Mouse (Mus musculus): ENCODE results near the gene Kpna2.
A peak's percentile ranks its signal among the peaks of the same experiment; 100 is the strongest.

Gene Kpna2

DNA sequence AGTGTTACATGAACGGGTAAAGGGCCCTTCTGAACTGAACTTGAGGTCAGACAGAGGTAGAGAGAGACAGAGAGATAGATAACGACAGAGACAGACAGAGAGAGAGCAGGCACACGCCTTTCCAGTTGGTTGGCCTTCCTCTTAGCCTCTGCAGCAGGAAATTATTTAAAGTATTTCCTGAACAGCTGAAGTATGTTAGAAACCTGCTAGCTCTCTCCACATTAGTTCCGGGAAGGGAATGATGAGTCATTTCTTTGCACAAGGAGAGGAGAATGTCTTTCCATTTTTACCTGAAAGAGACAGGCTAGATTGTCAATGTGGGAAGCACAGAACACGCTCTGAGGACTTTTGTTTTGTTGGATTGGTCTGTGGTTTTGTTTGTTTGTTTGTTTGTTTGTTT lies 17.0 kb downstream of the Kpna2 start:
- no peak for DNase-seq (ENCODE audit: low spot score)

GRCm38 (mm10) chr11:106981787-106982186 lies 17.6 kb downstream of the Kpna2 start:
- no peak for DNase-seq (ENCODE audit: low spot score)

- peak; percentile 62 for DNase-seq (ENCODE audit: low spot score)
Measured at GRCm38 (mm10) chr11:106980455-106980854, 18.9 kb downstream of the Kpna2 start.

- DNase-seq (ENCODE audit: low spot score), result no peak
Measured at GRCm38 (mm10) chr11:106976194-106976593, 23.1 kb downstream of the Kpna2 start.

- no peak for DNase-seq (ENCODE audit: low spot score)
Measured at GRCm38 (mm10) chr11:106975419-106976177, 23.7 kb downstream of the Kpna2 start.

- DNase-seq (ENCODE audit: low spot score), result no peak
Measured at GRCm38 (mm10) chr11:106974440-106974839, 24.9 kb downstream of the Kpna2 start.

DNA sequence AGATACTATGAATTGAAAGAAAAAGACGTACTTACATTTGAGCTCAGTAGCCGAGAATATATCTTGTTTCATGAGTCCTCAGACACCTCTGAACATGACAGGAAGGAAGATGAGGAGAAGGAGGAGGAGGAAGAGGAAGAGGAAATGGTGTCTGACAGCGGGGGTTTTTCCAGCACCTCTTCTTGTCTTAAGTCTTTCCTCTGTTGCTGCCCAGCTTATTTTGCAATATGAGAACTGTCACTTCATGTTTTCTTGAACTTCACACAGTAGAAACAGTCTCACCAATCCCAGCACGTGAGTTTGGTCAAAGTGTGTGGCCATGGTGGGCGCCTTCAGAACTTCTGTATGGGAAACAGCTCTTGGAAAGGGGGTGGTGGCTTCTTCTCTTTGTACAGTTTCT lies 26.3 kb downstream of the Kpna2 start:
- DNase-seq (ENCODE audit: low spot score), result no peak

- DNase-seq (ENCODE audit: low spot score), result no peak
Measured at GRCm38 (mm10) chr11:106969798-106970197, 29.5 kb downstream of the Kpna2 start.

DNA sequence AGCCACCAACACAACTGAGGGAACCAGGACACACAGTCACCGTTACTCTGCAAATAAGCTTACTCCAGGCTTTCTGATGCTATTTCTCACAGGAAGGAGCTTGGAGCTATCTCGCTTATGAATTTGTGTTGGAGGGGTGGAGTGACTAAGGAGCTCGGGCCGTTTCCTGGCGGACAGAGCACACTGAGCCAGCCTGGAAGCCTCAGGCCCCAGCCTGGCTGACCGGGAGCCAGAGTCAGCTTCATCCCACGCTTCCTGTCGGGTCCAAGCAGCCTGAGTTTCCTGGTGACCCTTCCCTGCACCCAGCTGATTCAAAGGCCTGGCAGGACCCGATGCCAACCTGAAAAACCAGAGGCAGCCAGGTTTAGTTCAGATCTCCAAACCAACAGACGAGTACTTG lies 31.7 kb downstream of the Kpna2 start:
- no peak for DNase-seq (ENCODE audit: low spot score)

- DNase-seq (ENCODE audit: low spot score), result no peak
Measured at GRCm38 (mm10) chr11:106965881-106966280, 33.5 kb downstream of the Kpna2 start.

GRCm38 (mm10) chr11:106962310-106962709 lies 37.0 kb downstream of the Kpna2 start:
- DNase-seq (ENCODE audit: low spot score), result no peak

GRCm38 (mm10) chr11:106961471-106962081 lies 37.8 kb downstream of the Kpna2 start:
- DNase-seq (ENCODE audit: low spot score), result no peak

- no peak for DNase-seq (ENCODE audit: low spot score)
Measured at GRCm38 (mm10) chr11:106959121-106959520, 40.2 kb downstream of the Kpna2 start.

DNA sequence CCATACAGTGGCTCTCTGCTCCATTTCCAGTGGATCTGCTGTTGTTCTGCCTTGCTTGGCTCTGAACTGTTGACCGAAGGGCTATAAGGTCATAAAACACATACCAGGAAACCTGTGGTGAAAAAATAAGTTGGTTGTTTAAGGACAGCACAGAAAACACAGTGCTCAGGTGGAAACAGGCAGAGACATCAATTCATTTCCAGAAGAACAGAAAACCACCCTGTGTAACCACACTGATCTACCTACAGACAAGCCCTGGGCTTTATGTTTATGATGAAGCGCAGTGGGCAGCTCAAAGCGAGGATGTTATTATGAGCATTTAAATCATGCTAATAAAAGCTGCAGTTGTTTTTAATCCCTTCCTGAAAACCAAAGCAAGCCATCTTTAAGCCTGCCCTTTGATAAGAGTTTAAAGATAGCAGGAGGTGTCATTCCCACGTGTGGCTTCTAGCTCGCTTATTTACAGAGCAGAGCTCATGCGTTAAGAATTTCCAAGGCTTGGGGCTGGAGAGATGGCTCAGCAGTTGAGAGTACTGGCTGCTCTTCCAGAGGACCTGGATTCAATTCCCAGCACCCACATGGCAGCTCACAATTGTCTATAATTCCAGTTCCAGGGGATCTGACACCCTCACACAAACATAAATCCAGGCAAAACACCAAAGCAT lies 40.8 kb downstream of the Kpna2 start:
- no peak for DNase-seq (ENCODE audit: low spot score)

GRCm38 (mm10) chr11:106957271-106957980 lies 41.9 kb downstream of the Kpna2 start:
- no peak for DNase-seq (ENCODE audit: low spot score)

DNA sequence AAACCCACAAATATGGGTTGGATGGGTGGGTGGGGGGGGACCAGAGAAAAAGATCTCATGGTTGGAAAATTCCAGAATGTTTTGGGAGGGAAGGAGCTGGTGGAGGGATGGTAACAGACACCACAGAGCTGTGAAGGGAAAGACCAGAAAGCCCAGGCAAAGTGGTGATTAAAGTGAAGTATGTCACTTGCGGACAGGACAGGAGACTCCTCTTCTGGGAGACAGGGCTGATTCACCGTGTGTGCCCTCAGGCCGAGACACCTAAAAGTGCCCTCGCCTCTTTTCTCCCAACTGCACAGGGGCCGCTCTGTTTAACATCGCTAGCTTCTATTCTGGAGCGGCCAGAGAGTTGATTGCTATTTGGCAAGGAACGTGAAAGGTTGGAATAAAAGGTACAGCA lies 44.8 kb downstream of the Kpna2 start:
- no peak for DNase-seq (ENCODE audit: low spot score)

DNA sequence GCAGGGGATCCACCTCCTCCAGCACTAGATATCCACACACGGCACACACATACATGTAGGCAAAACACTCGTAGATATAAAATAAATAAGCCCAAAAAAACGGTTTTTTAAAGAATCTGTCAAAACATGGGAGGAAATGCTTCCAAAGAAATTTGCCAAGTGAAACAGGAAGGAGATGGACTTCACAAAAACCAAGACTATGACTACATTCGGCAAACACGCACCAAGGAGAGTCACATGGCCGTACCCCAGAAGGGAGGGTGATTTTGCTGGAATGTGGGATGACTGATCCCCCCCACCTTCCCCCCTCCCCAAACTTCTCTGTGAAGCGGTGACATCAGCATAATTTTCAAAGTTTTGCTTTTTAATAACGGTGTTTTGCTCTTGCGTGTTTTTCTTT lies 45.2 kb downstream of the Kpna2 start:
- no peak for DNase-seq (ENCODE audit: low spot score)
